Mouse (Mus musculus): ENCODE data around the gene Gen1. TPM values are rescaled to one million over a fixed set of nuclear protein-coding genes. Genes with fewer than 3 reads are reported as not detected.

The Gen1 gene
- polyA plus RNA-seq, 1 experiment from 2014 or later: 13.5 TPM

DNA sequence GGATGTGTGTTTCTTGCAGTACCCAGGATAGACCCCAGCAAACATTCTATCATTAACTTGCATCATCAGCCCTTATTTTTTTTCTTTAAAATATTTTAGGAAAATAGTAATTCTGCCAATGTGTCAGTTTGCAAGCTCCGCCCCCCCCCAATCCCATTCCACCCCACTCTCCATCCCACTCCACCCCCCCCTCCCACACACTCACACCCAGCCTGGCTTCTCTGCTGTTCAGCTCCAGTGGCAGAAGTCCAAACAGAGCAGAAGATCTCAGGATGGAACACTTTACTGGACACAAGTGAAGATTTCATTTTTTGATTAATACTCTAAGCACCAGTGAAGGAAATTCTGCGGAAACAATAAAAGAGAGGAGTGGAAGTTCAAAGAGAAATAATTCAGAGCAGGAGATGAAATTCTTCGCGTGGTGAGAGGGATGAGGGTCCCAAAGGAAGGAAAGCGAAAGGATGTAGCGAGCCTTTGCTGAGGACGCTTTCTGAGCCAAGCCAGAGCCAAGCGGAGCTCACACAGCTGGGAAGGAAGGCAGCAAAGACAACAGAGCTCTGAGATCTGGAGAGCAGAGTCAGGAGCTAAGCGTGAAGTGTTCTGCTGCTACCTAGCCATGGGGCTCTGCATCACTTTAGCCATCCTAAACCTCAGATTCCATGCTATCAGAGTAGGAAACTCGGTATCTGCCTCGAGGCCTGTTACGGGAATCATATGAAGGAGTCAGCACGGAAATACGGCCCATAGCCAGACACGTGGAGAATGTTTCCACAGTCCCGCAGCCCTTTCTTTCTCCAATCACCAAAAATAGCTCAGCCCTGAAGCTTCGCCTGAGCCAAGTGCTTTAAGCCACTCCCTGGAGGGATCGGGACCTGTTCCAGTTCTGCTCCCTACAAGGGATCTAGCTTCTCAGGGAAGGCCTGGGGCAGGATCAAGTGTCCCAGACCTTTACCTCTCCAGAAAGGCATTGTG is 61.6 kb downstream of the Gen1 start:
- H3K27ac ChIP-seq (ENCODE audit: low read depth, low read length): no peak overlapping the region
- no peak overlapping the region for H3K9ac ChIP-seq (ENCODE audit: low read depth, low read length)
- no peak for ATAC-seq (replicated peaks; ENCODE audit: low FRiP score)
- no peaks in the 10 kb centered on the region for H3K36me3 ChIP-seq (ENCODE audit: control insufficient read depth, insufficient read depth, low read length)
- H3K9me3 ChIP-seq (ENCODE audit: control insufficient read depth, low read length): no peaks in the 10 kb centered on the region
- no peak overlapping the region for H3K4me2 ChIP-seq
- WGBS: 75% methylated on average over 18 of the region's 18 CpGs
- H3K27me3 ChIP-seq (replicated peaks; ENCODE audit: control insufficient read depth, insufficient read depth, low read length): no peaks in the 10 kb centered on the region
- no peak for DNase-seq (ENCODE audit: low spot score)
- H3K4me3 ChIP-seq (ENCODE audit: low read depth, low read length): no peak overlapping the region
- no peaks in the 10 kb centered on the region for H3K4me1 ChIP-seq (replicated peaks; ENCODE audit: control insufficient read depth, insufficient read depth, low read length)

GRCm38 (mm10) chr12:11202476-11202875 is 63.1 kb downstream of the Gen1 start:
- no peak overlapping the region for H3K4me3 ChIP-seq (ENCODE audit: low read depth, low read length)
- H3K9ac ChIP-seq (ENCODE audit: low read depth, low read length): no peak overlapping the region
- no peak overlapping the region for H3K27ac ChIP-seq (ENCODE audit: low read depth, low read length)
- H3K36me3 ChIP-seq (ENCODE audit: control insufficient read depth, insufficient read depth, low read length): no peaks in the 10 kb centered on the region
- ATAC-seq (replicated peaks; ENCODE audit: low FRiP score) (no peak), DNase-seq (ENCODE audit: low spot score) (no peak)
- no peaks in the 10 kb centered on the region for H3K27me3 ChIP-seq (replicated peaks; ENCODE audit: control insufficient read depth, insufficient read depth, low read length)
- no peaks in the 10 kb centered on the region for H3K9me3 ChIP-seq (ENCODE audit: control insufficient read depth, low read length)
- H3K4me2 ChIP-seq: no peak overlapping the region
- WGBS: 84% methylated on average over 8 of the region's 8 CpGs
- H3K4me1 ChIP-seq (replicated peaks; ENCODE audit: control insufficient read depth, insufficient read depth, low read length): no peaks in the 10 kb centered on the region

DNA sequence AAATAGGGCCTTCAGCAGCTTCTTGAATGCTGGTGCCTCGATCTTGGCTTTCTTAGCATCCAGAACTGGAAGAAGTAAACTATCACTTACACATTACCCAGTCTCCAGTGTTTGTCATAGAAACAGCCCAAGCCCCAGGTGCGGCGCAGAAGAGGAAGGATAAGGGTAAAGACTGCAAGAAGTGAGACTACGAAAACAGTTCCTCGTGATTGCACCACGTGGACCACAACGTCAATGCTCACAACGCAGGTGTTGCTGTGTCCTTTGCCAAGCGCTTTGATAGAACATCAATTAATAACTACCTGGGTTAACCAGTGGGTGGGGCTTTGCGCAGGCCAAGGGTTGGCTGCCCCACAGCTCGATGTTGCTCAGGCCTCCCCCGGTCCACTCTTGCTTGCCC is 64.9 kb downstream of the Gen1 start:
- no peak for ATAC-seq (replicated peaks; ENCODE audit: low FRiP score)
- no peak overlapping the region for H3K4me3 ChIP-seq (ENCODE audit: low read depth, low read length)
- no peak overlapping the region for H3K4me2 ChIP-seq
- H3K27me3 ChIP-seq (replicated peaks; ENCODE audit: control insufficient read depth, insufficient read depth, low read length): no peaks in the 10 kb centered on the region
- H3K4me1 ChIP-seq (replicated peaks; ENCODE audit: control insufficient read depth, insufficient read depth, low read length): no peaks in the 10 kb centered on the region
- no peaks in the 10 kb centered on the region for H3K9me3 ChIP-seq (ENCODE audit: control insufficient read depth, low read length)
- H3K9ac ChIP-seq (ENCODE audit: low read depth, low read length): no peak overlapping the region
- no peak overlapping the region for H3K27ac ChIP-seq (ENCODE audit: low read depth, low read length)
- no peak for DNase-seq (ENCODE audit: low spot score)
- no peaks in the 10 kb centered on the region for H3K36me3 ChIP-seq (ENCODE audit: control insufficient read depth, insufficient read depth, low read length)
- WGBS: 90% methylated on average over 12 of the region's 12 CpGs

- ATAC-seq (replicated peaks; ENCODE audit: low FRiP score) (no peak), DNase-seq (ENCODE audit: low spot score) (no peak)
- Histone ChIP-seq H3K4me3 (ENCODE audit: low read depth, low read length) (no peak overlapping the region), H3K4me2 (no peak overlapping the region), H3K9me3 (ENCODE audit: control insufficient read depth, low read length) (no peaks in the 10 kb centered on the region), H3K27ac (ENCODE audit: low read depth, low read length) (no peak overlapping the region), H3K9ac (ENCODE audit: low read depth, low read length) (no peak overlapping the region), H3K36me3 (ENCODE audit: control insufficient read depth, insufficient read depth, low read length) (no peaks in the 10 kb centered on the region), H3K27me3 (replicated peaks; ENCODE audit: control insufficient read depth, insufficient read depth, low read length) (no peaks in the 10 kb centered on the region), H3K4me1 (replicated peaks; ENCODE audit: control insufficient read depth, insufficient read depth, low read length) (no peaks in the 10 kb centered on the region)
- WGBS: 63% methylated on average over 2 of the region's 2 CpGs
Observed at GRCm38 (mm10) chr12:11198551-11198950, 67.0 kb downstream of the Gen1 start.

DNA sequence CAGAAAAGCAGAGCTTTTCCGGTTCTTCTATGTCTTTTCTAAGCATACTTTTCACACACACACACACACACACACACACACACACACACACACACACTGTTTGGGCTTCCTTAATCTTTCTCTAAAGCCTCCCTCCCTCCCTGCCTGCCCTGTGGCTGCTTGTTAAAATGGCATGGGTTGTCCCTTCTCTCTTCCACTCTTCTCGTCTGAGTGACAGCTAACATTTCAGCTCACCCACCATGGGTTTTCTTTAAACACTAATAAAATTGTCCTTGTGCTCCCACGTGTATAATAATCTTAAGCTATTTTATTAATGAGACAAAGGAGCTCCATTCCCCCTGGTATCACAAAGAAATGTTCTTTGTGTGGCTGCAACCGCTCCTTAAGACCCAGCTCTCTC is 67.6 kb downstream of the Gen1 start:
- no peaks in the 10 kb centered on the region for H3K27me3 ChIP-seq (replicated peaks; ENCODE audit: control insufficient read depth, insufficient read depth, low read length)
- WGBS: 52% methylated on average over 4 of the region's 4 CpGs
- no peaks in the 10 kb centered on the region for H3K36me3 ChIP-seq (ENCODE audit: control insufficient read depth, insufficient read depth, low read length)
- H3K4me3 ChIP-seq (ENCODE audit: low read depth, low read length): no peak overlapping the region
- H3K4me1 ChIP-seq (replicated peaks; ENCODE audit: control insufficient read depth, insufficient read depth, low read length): no peaks in the 10 kb centered on the region
- no peak overlapping the region for H3K4me2 ChIP-seq
- no peak overlapping the region for H3K9ac ChIP-seq (ENCODE audit: low read depth, low read length)
- no peak overlapping the region for H3K27ac ChIP-seq (ENCODE audit: low read depth, low read length)
- no peak for ATAC-seq (replicated peaks; ENCODE audit: low FRiP score)
- no peak for DNase-seq (ENCODE audit: low spot score)
- H3K9me3 ChIP-seq (ENCODE audit: control insufficient read depth, low read length): no peaks in the 10 kb centered on the region

- no peaks in the 10 kb centered on the region for H3K27me3 ChIP-seq (replicated peaks; ENCODE audit: control insufficient read depth, insufficient read depth, low read length)
- H3K9ac ChIP-seq (ENCODE audit: low read depth, low read length): no peak overlapping the region
- no peak for ATAC-seq (replicated peaks; ENCODE audit: low FRiP score)
- no peak overlapping the region for H3K27ac ChIP-seq (ENCODE audit: low read depth, low read length)
- H3K9me3 ChIP-seq (ENCODE audit: control insufficient read depth, low read length): no peaks in the 10 kb centered on the region
- H3K36me3 ChIP-seq (ENCODE audit: control insufficient read depth, insufficient read depth, low read length): no peaks in the 10 kb centered on the region
- H3K4me3 ChIP-seq (ENCODE audit: low read depth, low read length): no peak overlapping the region
- peak overlapping the region; percentile 51 for H3K4me2 ChIP-seq
- no peaks in the 10 kb centered on the region for H3K4me1 ChIP-seq (replicated peaks; ENCODE audit: control insufficient read depth, insufficient read depth, low read length)
- WGBS: 47% methylated on average over 5 of the region's 5 CpGs
- DNase-seq (ENCODE audit: low spot score): no peak
Observed at GRCm38 (mm10) chr12:11196830-11197229, 68.8 kb downstream of the Gen1 start.

DNA sequence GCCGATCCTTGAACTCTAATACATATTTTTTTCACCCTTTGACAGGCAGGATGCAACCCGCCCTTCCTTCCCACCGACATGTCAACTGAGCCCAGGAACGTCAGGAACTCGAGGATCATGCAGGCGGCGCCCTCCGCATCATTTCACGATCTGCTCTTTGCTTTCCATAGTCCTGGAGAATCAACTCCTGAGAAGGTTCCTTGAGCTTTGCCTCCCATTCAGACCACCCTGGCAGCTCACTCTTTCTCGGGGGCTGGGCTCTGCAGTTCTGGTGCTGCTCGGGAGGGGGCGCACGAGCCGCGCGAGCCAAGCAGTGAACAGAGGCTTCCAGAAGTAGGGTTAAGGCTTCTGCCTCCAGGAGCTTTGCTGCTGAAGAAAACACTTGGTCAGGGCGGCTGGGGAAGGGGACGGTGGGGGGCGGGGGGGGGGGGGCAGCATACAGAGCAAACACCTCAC is 69.4 kb downstream of the Gen1 start:
- H3K27me3 ChIP-seq (replicated peaks; ENCODE audit: control insufficient read depth, insufficient read depth, low read length): no peaks in the 10 kb centered on the region
- H3K36me3 ChIP-seq (ENCODE audit: control insufficient read depth, insufficient read depth, low read length): no peaks in the 10 kb centered on the region
- WGBS: 6% methylated on average over 16 of the region's 19 CpGs
- H3K9me3 ChIP-seq (ENCODE audit: control insufficient read depth, low read length): no peaks in the 10 kb centered on the region
- H3K9ac ChIP-seq (ENCODE audit: low read depth, low read length): no peak overlapping the region
- ATAC-seq (replicated peaks; ENCODE audit: low FRiP score) (peak; percentile 65; the same call in 1 of the 2 replicates), DNase-seq (ENCODE audit: low spot score) (peak; percentile 71)
- H3K4me1 ChIP-seq (replicated peaks; ENCODE audit: control insufficient read depth, insufficient read depth, low read length): no peaks in the 10 kb centered on the region
- H3K27ac ChIP-seq (ENCODE audit: low read depth, low read length): no peak overlapping the region
- peak overlapping the region; percentile 10; the same call in 1 of the 2 replicates for H3K4me3 ChIP-seq (ENCODE audit: low read depth, low read length)
- H3K4me2 ChIP-seq: peak overlapping the region; percentile 51

- no peak for DNase-seq (ENCODE audit: low spot score)
- no peak for ATAC-seq (replicated peaks; ENCODE audit: low FRiP score)
- Histone ChIP-seq H3K36me3 (ENCODE audit: control insufficient read depth, insufficient read depth, low read length) (no peaks in the 10 kb centered on the region), H3K27ac (ENCODE audit: low read depth, low read length) (no peak overlapping the region), H3K27me3 (replicated peaks; ENCODE audit: control insufficient read depth, insufficient read depth, low read length) (no peaks in the 10 kb centered on the region), H3K4me1 (replicated peaks; ENCODE audit: control insufficient read depth, insufficient read depth, low read length) (no peaks in the 10 kb centered on the region), H3K9me3 (ENCODE audit: control insufficient read depth, low read length) (no peaks in the 10 kb centered on the region), H3K4me2 (no peak overlapping the region), H3K9ac (ENCODE audit: low read depth, low read length) (no peak overlapping the region), H3K4me3 (ENCODE audit: low read depth, low read length) (no peak overlapping the region)
- WGBS: 87% methylated on average over 1 of the region's 1 CpGs
Observed at GRCm38 (mm10) chr12:11195031-11195430, 70.6 kb downstream of the Gen1 start.

Data from liver, embryonic 11.5 days (tissue).